Mouse (Mus musculus) midbrain, embryonic 11.5 days (tissue): ENCODE measurements at regions not wholly inside any gene's neighbourhood (a gene's known extent, or its start where the extent isn't known, plus 50 kb on each side); places are given as distances from the start of the nearest gene placed in this dataset.

ENCODE experiments used
- ATAC-seq: fragments of 200-750 bp; cut with Nextera tagmentation; 2 replicates; pipeline ENCODE4 v1.8.0; 2017; ENCODE audit warnings: moderate TSS enrichment, moderate library complexity; ENCODE audit not compliant: low FRiP score
- DNase-seq: peaks from one replicate; pipeline ENCODE4 v3.0.0; 2015; ENCODE audit warnings: low spot score; ENCODE audit errors: missing footprints
- H3K27ac ChIP-seq: fragments of 300-500 bp; sonication (generic); 2 replicates; pipeline ENCODE4 v1.5.1; 2014; ENCODE audit warnings: low read depth, low read length
- H3K27me3 ChIP-seq: fragments of 300-500 bp; sonication (generic); 2 replicates; pipeline ENCODE4 v1.6.1; 2014; ENCODE audit warnings: mild to moderate bottlenecking, low read length, moderate library complexity, mixed read lengths; ENCODE audit not compliant: control insufficient read depth, insufficient read depth
- H3K36me3 ChIP-seq: fragments of 300-500 bp; sonication (generic); 2 replicates; pipeline ENCODE4 v1.6.1; 2014; ENCODE audit warnings: mild to moderate bottlenecking, low read length, moderate library complexity, mixed read lengths; ENCODE audit not compliant: control insufficient read depth, insufficient read depth
- H3K4me1 ChIP-seq: fragments of 300-500 bp; sonication (generic); 2 replicates; pipeline ENCODE4 v1.6.1; 2014; ENCODE audit warnings: low read length; ENCODE audit not compliant: control insufficient read depth, insufficient read depth
- H3K4me2 ChIP-seq: fragments of 300-500 bp; sonication (generic); 2 replicates; pipeline ENCODE4 v1.6.1; 2014; ENCODE audit warnings: mild to moderate bottlenecking, moderate library complexity
- H3K4me3 ChIP-seq: fragments of 300-500 bp; sonication (generic); 2 replicates; pipeline ENCODE4 v1.5.1; 2014; ENCODE audit warnings: low read depth, low read length
- H3K9ac ChIP-seq: fragments of 300-500 bp; sonication (generic); 2 replicates; pipeline ENCODE4 v1.6.1; 2014; ENCODE audit warnings: low read length
- H3K9me3 ChIP-seq: fragments of 300-500 bp; sonication (generic); 2 replicates; pipeline ENCODE4 v1.6.1; 2016; ENCODE audit warnings: low read length; ENCODE audit not compliant: control insufficient read depth
- WGBS: fragments of 180-500 bp; shearing (Covaris S2); extraction: QIAGEN DNeasy Blood & Tissue Kit; methylation state at CpG from one replicate; pipeline ENCODE4 v1.1.7; 2014; 5-methylcytosine and 5-hydroxymethylcytosine counted together

DNA sequence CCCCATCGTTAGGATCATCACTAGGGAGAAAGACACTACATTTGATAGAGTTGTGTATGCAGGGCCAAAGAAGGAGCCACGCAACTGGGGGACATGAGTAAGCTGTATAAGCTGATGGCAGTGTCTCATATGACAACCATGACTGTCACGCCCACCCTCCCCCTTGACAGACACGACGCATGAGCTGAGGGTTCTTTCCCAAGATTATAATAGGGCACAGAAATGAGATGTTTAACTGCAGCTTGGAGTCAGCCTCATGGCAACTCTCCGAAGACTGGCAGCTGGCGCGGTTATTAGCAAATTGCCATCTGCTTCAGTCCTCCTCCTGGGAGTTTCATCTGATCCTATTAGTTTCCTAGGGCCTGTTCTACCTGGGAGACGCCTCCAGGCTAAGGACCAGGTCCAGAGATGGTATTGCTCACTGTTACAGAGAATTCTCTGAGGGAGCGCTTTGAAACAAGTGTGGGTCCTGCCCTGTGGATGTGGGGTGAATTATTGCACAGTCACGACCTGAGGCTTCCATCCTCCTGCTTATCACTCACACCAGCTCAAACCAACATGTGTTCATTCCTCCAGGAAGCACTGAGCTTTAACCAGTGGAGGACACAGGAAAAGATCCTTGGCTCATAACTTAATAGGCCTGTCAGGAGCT, 235.6 kb upstream of the Id2 start:
- 81% methylated on average over 11 of the region's 11 CpGs for WGBS
- Histone ChIP-seq H3K9me3 (no peaks in the 10 kb centered on the region), H3K27ac (no peak overlapping the region), H3K9ac (no peak overlapping the region), H3K27me3 (no peaks in the 10 kb centered on the region), H3K36me3 (no peaks in the 10 kb centered on the region), H3K4me3 (no peak overlapping the region), H3K4me1 (0 out of 2 replicates have a peak, but pooled peaks cover 2% of the 10 kb centered on the region), H3K4me2 (no peak overlapping the region)
- ATAC-seq: peak; percentile 40; the same call in 1 of the 2 replicates
- peak; percentile 78 for DNase-seq

GRCm38 (mm10) chr12:25330004-25330708, 233.2 kb upstream of the Id2 start:
- no peak overlapping the region for H3K4me3 ChIP-seq
- ATAC-seq (no peak), DNase-seq (peak; percentile 47)
- H3K4me2 ChIP-seq: no peak overlapping the region
- no peaks in the 10 kb centered on the region for H3K27me3 ChIP-seq
- H3K9ac ChIP-seq: no peak overlapping the region
- H3K9me3 ChIP-seq: no peaks in the 10 kb centered on the region
- WGBS: 85% methylated on average over 5 of the region's 5 CpGs
- 0 out of 2 replicates have a peak, but pooled peaks cover 2% of the 10 kb centered on the region for H3K4me1 ChIP-seq
- H3K36me3 ChIP-seq: no peaks in the 10 kb centered on the region
- no peak overlapping the region for H3K27ac ChIP-seq

- WGBS: 91% methylated on average over 3 of the region's 3 CpGs
These were observed 229.0 kb upstream of the Id2 start for GRCm38 (mm10) chr12:25325901-25326300.

GRCm38 (mm10) chr12:25323171-25323570, 226.2 kb upstream of the Id2 start:
- no peak overlapping the region for H3K4me2 ChIP-seq
- no peaks in the 10 kb centered on the region for H3K4me1 ChIP-seq
- no peak overlapping the region for H3K4me3 ChIP-seq
- WGBS: 85% methylated on average over 1 of the region's 1 CpGs
- H3K9me3 ChIP-seq: no peaks in the 10 kb centered on the region
- DNase-seq (no peak), ATAC-seq (no peak)
- H3K27me3 ChIP-seq: no peaks in the 10 kb centered on the region
- H3K27ac ChIP-seq: no peak overlapping the region
- no peak overlapping the region for H3K9ac ChIP-seq
- H3K36me3 ChIP-seq: no peaks in the 10 kb centered on the region

More at GRCm38 (mm10) chr12:25325901-25326300, 229.0 kb upstream of the Id2 start:
- H3K27me3 ChIP-seq: no peaks in the 10 kb centered on the region
- H3K36me3 ChIP-seq: no peaks in the 10 kb centered on the region
- H3K9me3 ChIP-seq: no peaks in the 10 kb centered on the region
- no peak overlapping the region for H3K4me3 ChIP-seq
- no peak overlapping the region for H3K4me2 ChIP-seq
- ATAC-seq (no peak), DNase-seq (no peak)
- 0 out of 2 replicates have a peak, but pooled peaks cover 2% of the 10 kb centered on the region for H3K4me1 ChIP-seq
- H3K27ac ChIP-seq: no peak overlapping the region
- H3K9ac ChIP-seq: no peak overlapping the region

DNA sequence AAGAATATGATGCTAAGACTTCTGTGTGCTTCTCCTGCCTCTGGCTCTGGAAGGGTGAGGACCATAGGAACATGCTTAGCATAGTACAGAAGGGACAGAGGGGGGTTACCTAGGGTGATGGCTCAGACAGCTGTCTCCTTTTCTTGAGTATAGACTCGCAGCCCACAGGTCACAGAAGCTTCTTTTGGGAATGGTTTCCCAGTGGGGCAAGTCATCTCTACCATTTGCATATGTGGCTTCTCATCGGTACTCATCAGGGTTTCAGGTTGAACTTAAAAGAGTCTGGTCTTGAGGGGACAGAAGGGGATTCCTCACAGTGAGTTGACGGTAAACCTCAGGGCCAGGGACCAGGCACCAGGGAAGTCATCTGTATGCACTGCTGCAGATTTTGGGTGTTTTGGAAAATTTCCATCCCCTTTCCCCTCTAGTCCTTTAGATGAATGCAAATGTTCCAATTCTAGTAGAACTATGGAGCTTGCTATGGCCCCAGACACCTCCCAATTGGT, 223.4 kb upstream of the Id2 start:
- H3K9me3 ChIP-seq: no peaks in the 10 kb centered on the region
- H3K9ac ChIP-seq: no peak overlapping the region
- no peaks in the 10 kb centered on the region for H3K36me3 ChIP-seq
- no peak overlapping the region for H3K4me3 ChIP-seq
- WGBS: 88% methylated on average over 3 of the region's 3 CpGs
- H3K27ac ChIP-seq: no peak overlapping the region
- ATAC-seq: no peak
- no peaks in the 10 kb centered on the region for H3K27me3 ChIP-seq
- no peaks in the 10 kb centered on the region for H3K4me1 ChIP-seq
- no peak for DNase-seq
- H3K4me2 ChIP-seq: no peak overlapping the region

DNA sequence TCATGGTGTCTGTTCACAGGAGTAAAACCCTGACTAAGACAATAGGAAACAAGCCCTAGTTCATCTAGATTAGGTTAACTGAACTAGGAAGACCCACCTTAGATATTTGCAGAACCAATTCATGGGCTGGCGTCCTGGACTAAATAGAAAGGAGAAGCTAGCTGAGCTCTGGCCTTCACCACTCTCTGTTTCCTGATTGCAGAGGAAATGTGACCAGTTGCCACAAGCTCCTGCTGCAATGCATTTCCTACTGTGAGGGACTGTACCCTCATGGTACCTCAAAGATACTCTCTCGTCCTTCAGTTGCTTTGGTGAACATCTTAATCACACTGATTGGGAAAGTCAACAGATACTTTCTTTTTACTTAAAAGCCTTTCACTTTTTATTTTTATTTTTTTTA, 222.9 kb upstream of the Id2 start:
- no peak overlapping the region for H3K9ac ChIP-seq
- DNase-seq (no peak), ATAC-seq (no peak)
- H3K4me1 ChIP-seq: no peaks in the 10 kb centered on the region
- no peaks in the 10 kb centered on the region for H3K27me3 ChIP-seq
- whole genome bisulfite sequencing: 75% methylated on average over 2 of the region's 2 CpGs
- H3K4me2 ChIP-seq: no peak overlapping the region
- H3K36me3 ChIP-seq: no peaks in the 10 kb centered on the region
- no peak overlapping the region for H3K4me3 ChIP-seq
- no peaks in the 10 kb centered on the region for H3K9me3 ChIP-seq
- no peak overlapping the region for H3K27ac ChIP-seq

DNA sequence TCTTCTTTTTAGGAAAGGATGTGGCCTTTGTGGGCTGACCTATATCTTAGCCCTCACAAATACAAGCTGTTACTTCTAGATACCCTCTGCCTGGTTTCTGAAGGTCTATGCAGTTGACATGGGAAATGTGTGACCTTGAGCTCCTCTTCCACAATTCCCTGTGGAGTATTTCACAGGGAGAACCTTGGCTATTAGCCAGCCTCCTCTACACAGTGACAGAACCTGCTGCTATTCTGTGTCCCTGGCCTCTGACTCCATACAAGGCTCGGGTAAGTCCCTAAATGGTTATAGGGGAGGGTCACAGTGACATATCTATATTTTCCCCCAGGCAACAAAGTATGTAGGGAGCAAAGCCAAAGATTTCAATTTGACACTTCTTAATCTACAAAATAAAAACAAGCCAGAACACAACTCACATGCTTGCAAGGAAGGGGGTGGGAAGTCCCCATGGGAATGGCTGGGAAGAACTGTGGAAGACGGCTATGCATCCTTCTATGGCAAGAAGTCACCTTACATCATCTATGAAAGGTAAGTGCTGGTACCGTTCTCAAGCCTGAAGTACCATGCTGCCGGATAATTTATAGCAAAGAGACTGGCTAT, 221.2 kb upstream of the Id2 start:
- no peak overlapping the region for H3K27ac ChIP-seq
- no peak overlapping the region for H3K4me2 ChIP-seq
- ATAC-seq (no peak), DNase-seq (no peak)
- no peaks in the 10 kb centered on the region for H3K36me3 ChIP-seq
- H3K9ac ChIP-seq: no peak overlapping the region
- no peaks in the 10 kb centered on the region for H3K9me3 ChIP-seq
- WGBS: 84% methylated on average over 4 of the region's 4 CpGs
- H3K4me3 ChIP-seq: no peak overlapping the region
- H3K27me3 ChIP-seq: no peaks in the 10 kb centered on the region
- no peaks in the 10 kb centered on the region for H3K4me1 ChIP-seq

DNA sequence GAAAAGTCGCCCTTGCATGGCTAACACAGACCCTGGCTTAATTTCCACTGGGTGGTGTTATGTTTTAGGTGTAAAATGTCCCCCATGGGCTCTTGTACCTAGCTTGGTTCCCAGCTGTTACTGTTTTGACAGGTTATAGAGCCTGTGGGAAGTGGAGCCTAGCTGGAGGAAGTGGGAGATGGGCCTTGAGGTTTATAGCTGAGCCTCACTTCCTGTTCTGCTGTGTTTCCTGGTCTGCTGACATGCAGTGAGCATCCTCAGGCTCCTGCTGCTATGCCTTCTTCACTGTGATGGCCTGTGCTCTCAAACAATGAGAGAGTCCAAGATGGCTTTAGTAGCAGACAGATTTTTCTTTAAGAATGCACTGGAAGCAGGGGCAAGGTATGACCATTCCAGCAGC, 219.0 kb upstream of the Id2 start:
- no peak overlapping the region for H3K4me2 ChIP-seq
- no peaks in the 10 kb centered on the region for H3K9me3 ChIP-seq
- H3K27ac ChIP-seq: no peak overlapping the region
- no peaks in the 10 kb centered on the region for H3K4me1 ChIP-seq
- H3K4me3 ChIP-seq: no peak overlapping the region
- DNase-seq (no peak), ATAC-seq (no peak)
- H3K9ac ChIP-seq: no peak overlapping the region
- no peaks in the 10 kb centered on the region for H3K36me3 ChIP-seq
- no peaks in the 10 kb centered on the region for H3K27me3 ChIP-seq
- WGBS: 86% methylated on average over 1 of the region's 1 CpGs

DNA sequence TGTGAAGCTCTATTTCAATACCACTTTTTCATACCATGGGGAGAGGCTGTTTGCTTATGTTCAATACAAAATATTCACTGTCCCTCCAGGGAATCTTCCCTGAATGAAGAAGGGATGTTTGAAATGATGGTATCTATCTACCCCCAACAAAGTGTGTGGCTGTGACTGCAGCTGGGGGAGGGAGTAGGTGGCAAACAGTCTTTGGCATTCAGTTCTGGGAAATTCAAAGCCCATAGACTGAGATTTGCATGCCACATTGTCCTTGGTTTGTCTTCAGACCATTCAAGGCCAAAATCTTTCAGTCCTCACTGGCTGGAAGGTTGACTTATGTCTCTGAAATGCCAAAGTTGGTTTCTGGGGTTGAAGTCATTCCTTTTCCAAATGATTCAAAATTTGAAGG, 216.3 kb upstream of the Id2 start:
- Histone ChIP-seq H3K9me3 (no peaks in the 10 kb centered on the region), H3K4me2 (no peak overlapping the region), H3K27ac (no peak overlapping the region), H3K4me1 (no peaks in the 10 kb centered on the region), H3K27me3 (no peaks in the 10 kb centered on the region), H3K36me3 (no peaks in the 10 kb centered on the region), H3K9ac (no peak overlapping the region), H3K4me3 (no peak overlapping the region)
- ATAC-seq (no peak), DNase-seq (no peak)
